Mouse (Mus musculus): ENCODE results near the gene Bub1b. TPM values are rescaled to one million over a fixed set of nuclear protein-coding genes. Genes with fewer than 3 reads are reported as not detected.
"Not testable (repeated sequence)": the region's sequence is repeated elsewhere in the genome, so short reads cannot be mapped to it uniquely, and the experiment has no call there.

The Bub1b gene
- 146 and 148 TPM in 2 replicates for polyA plus RNA-seq (2014; fragmentation: Nextera tagmentation; extraction: Ambion mirVana)

- Histone ChIP-seq H3K9ac (ENCODE audit: low read length) (peak within 1 kb of the TSS; percentile 68), H3K9me3 (ENCODE audit: control insufficient read depth, low read length) (no peaks in the 10 kb centered on the region), H3K4me1 (replicated peaks; ENCODE audit: control insufficient read depth, insufficient read depth, low read length) (peaks cover 2% of the 10 kb centered on the region; the same call in 1 of the 2 replicates), H3K36me3 (ENCODE audit: control insufficient read depth, insufficient read depth, low read length) (no peaks in the 10 kb centered on the region), H3K4me3 (ENCODE audit: low read depth, low read length) (peak within 1 kb of the TSS; percentile 57), H3K4me2 (ENCODE audit: low read depth, low read length, severe bottlenecking) (peak within 1 kb of the TSS; percentile 66), H3K27ac (ENCODE audit: low read depth, low read length) (no peak within 1 kb of the TSS), H3K27me3 (ENCODE audit: control insufficient read depth, insufficient read depth, low read length) (no peaks in the 10 kb centered on the region)
- WGBS = 6% methylated on average over 41 of the region's 41 CpGs
- peak; percentile 94 for DNase-seq (ENCODE audit: low spot score)
- ATAC-seq (replicated peaks; ENCODE audit: low FRiP score) = peak; percentile 98
Measured at GRCm38 (mm10) chr2:118597673-118598568, at the start of gene Bub1b. Gene Bub1b, plus strand, starts transcription at chr2:118598211.

DNA sequence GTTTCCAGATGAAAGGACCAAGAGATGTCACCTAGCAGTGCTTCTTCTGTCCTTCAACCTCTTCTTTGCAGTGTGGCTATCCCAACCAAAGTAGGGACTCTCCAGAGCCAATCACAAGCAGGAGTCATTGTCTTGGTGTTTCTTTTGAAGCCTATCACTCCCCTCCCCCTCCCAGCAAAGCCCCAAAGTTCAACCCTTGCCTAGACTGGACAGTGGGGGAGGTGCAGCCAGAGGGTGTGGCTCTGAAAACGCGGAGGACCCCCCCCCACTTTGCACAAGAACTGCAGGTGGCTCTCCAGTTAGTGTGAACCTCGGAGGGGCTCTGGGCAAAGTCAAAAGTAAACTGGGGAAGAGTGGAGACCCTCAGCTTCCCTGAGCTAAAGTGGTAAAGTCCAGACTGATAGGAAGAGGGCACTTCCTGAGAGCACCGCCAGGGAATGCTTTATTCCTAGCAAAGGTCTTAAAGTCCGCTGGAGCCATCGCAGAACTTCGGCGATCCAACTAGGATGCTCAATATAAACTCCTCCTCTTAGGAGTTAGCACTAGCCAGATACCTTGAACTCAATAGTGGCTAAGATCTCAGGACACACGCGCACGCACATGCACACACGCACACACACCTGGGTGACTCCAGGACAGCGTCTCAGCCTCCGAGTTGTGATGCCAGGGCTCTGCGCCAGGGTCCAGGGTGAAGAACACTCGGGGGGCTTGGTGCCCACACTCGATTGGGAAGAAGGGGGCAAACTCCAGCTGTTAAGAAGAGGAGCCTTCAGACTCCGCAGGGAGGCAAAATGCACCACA lies 49.4 kb upstream of the Bub1b start:
- H3K9me3 ChIP-seq (ENCODE audit: control insufficient read depth, low read length) = no peaks in the 10 kb centered on the region
- peak; percentile 6 for ATAC-seq (replicated peaks; ENCODE audit: low FRiP score)
- peak overlapping the region; percentile 68 for H3K4me3 ChIP-seq (ENCODE audit: low read depth, low read length)
- no peaks in the 10 kb centered on the region for H3K36me3 ChIP-seq (ENCODE audit: control insufficient read depth, insufficient read depth, low read length)
- H3K9ac ChIP-seq (ENCODE audit: low read length) = peak overlapping the region; percentile 74
- H3K4me1 ChIP-seq (replicated peaks; ENCODE audit: control insufficient read depth, insufficient read depth, low read length) = peaks cover 7% of the 10 kb centered on the region
- H3K27me3 ChIP-seq (ENCODE audit: control insufficient read depth, insufficient read depth, low read length) = peaks cover 3% of the 10 kb centered on the region
- under 1% methylated on average over 18 of the region's 18 CpGs for WGBS
- no peak overlapping the region for H3K27ac ChIP-seq (ENCODE audit: low read depth, low read length)
- peak; percentile 61 for DNase-seq (ENCODE audit: low spot score)
- peak overlapping the region; percentile 92 for H3K4me2 ChIP-seq (ENCODE audit: low read depth, low read length, severe bottlenecking)

DNA sequence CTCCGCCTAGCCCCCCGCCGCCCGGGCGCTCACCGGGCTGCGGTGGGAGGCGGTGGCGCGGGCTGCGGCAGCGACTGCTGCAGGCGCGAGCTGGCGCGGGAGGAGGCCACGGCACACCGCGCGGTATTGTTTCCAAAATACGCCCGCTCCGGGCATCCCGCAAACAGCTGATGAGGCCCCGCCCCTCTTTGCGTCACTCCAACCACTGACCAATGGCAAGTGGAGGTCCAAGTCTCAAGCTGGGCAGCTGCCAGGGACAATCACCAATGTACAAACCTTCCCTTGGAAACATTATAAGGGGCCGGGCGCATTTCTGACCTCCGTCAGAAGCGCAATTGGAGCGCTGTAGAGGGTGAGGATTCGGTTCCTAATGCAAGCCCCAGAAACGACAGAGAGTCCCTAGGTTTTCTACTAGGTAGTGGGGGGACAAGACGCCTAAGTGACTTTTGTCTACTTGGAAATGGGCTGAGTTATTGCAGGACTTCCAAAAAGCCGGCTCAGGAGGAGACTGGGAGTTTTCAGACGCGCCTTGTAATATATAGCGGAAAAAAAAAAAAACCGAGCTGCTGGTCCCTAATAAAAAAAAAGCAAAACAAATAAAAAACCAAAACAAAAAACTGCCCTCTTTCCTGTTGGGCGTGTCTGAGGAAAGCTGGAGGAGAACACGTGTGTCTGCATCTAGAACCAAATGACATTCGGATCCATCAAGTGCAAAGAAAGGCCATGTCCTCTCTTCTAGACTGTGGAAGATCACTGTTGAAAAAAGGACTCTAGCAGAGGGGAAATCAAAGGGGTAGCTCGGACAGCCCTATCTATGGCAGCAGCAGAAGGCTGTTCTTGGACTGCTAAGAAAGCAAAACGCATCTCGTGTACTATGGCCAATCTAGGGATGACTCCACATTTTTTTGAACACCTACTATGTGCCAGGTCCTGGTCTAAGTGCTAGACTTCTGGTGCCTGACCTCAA lies 48.2 kb upstream of the Bub1b start, which contains the start of gene Bmf:
Bmf (minus strand) TSS at position 181 of the 967 bp plus-strand sequence.
- Histone ChIP-seq H3K27me3 (ENCODE audit: control insufficient read depth, insufficient read depth, low read length) (peaks cover 3% of the 10 kb centered on the region), H3K4me3 (ENCODE audit: low read depth, low read length) (peak within 1 kb of the TSS; percentile 68), H3K9ac (ENCODE audit: low read length) (peak within 1 kb of the TSS; percentile 74), H3K36me3 (ENCODE audit: control insufficient read depth, insufficient read depth, low read length) (no peaks in the 10 kb centered on the region), H3K9me3 (ENCODE audit: control insufficient read depth, low read length) (no peaks in the 10 kb centered on the region), H3K27ac (ENCODE audit: low read depth, low read length) (no peak within 1 kb of the TSS), H3K4me2 (ENCODE audit: low read depth, low read length, severe bottlenecking) (peak within 1 kb of the TSS; percentile 92), H3K4me1 (replicated peaks; ENCODE audit: control insufficient read depth, insufficient read depth, low read length) (peaks cover 7% of the 10 kb centered on the region)
- DNase-seq (ENCODE audit: low spot score) (peak; percentile 98), ATAC-seq (replicated peaks; ENCODE audit: low FRiP score) (peak; percentile 91)
- under 1% methylated on average over 45 of the region's 45 CpGs for WGBS

GRCm38 (mm10) chr2:118551606-118552005 lies 46.4 kb upstream of the Bub1b start:
- Histone ChIP-seq H3K4me1 (replicated peaks; ENCODE audit: control insufficient read depth, insufficient read depth, low read length) (peaks cover 7% of the 10 kb centered on the region), H3K4me2 (ENCODE audit: low read depth, low read length, severe bottlenecking) (no peak overlapping the region), H3K36me3 (ENCODE audit: control insufficient read depth, insufficient read depth, low read length) (no peaks in the 10 kb centered on the region), H3K27me3 (ENCODE audit: control insufficient read depth, insufficient read depth, low read length) (peaks cover 3% of the 10 kb centered on the region), H3K9me3 (ENCODE audit: control insufficient read depth, low read length) (no peaks in the 10 kb centered on the region), H3K27ac (ENCODE audit: low read depth, low read length) (no peak overlapping the region), H3K4me3 (ENCODE audit: low read depth, low read length) (no peak overlapping the region), H3K9ac (ENCODE audit: low read length) (no peak overlapping the region)
- DNase-seq (ENCODE audit: low spot score) (no peak), ATAC-seq (replicated peaks; ENCODE audit: low FRiP score) (no peak)
- WGBS = 55% methylated on average over 2 of the region's 2 CpGs

- not testable (repeated sequence) for H3K27ac ChIP-seq (ENCODE audit: low read depth, low read length); H3K36me3 ChIP-seq (ENCODE audit: control insufficient read depth, insufficient read depth, low read length); H3K27me3 ChIP-seq (ENCODE audit: control insufficient read depth, insufficient read depth, low read length); H3K9me3 ChIP-seq (ENCODE audit: control insufficient read depth, low read length); H3K4me1 ChIP-seq (replicated peaks; ENCODE audit: control insufficient read depth, insufficient read depth, low read length)
- WGBS = 54% methylated on average over 14 of the region's 17 CpGs
- Histone ChIP-seq H3K4me3 (ENCODE audit: low read depth, low read length) (peak overlapping the region; percentile 29), H3K9ac (ENCODE audit: low read length) (peak overlapping the region; percentile 37; the same call in 1 of the 2 replicates), H3K4me2 (ENCODE audit: low read depth, low read length, severe bottlenecking) (peak overlapping the region; percentile 50)
- DNase-seq (ENCODE audit: low spot score) (peak; percentile 44), ATAC-seq (replicated peaks; ENCODE audit: low FRiP score) (peak; percentile 37; the same call in 1 of the 2 replicates)
Measured at GRCm38 (mm10) chr2:118554356-118554990, 43.5 kb upstream of the Bub1b start.

- 89% methylated on average over 3 of the region's 3 CpGs for WGBS
- H3K27ac ChIP-seq (ENCODE audit: low read depth, low read length) = no peak overlapping the region
- no peaks in the 10 kb centered on the region for H3K36me3 ChIP-seq (ENCODE audit: control insufficient read depth, insufficient read depth, low read length)
- no peak overlapping the region for H3K9ac ChIP-seq (ENCODE audit: low read length)
- H3K4me2 ChIP-seq (ENCODE audit: low read depth, low read length, severe bottlenecking) = no peak overlapping the region
- H3K9me3 ChIP-seq (ENCODE audit: control insufficient read depth, low read length) = no peaks in the 10 kb centered on the region
- ATAC-seq (replicated peaks; ENCODE audit: low FRiP score) (no peak), DNase-seq (ENCODE audit: low spot score) (no peak)
- H3K4me1 ChIP-seq (replicated peaks; ENCODE audit: control insufficient read depth, insufficient read depth, low read length) = no peaks in the 10 kb centered on the region
- no peaks in the 10 kb centered on the region for H3K27me3 ChIP-seq (ENCODE audit: control insufficient read depth, insufficient read depth, low read length)
- H3K4me3 ChIP-seq (ENCODE audit: low read depth, low read length) = no peak overlapping the region
Measured at GRCm38 (mm10) chr2:118558426-118558825, 39.6 kb upstream of the Bub1b start.

DNA sequence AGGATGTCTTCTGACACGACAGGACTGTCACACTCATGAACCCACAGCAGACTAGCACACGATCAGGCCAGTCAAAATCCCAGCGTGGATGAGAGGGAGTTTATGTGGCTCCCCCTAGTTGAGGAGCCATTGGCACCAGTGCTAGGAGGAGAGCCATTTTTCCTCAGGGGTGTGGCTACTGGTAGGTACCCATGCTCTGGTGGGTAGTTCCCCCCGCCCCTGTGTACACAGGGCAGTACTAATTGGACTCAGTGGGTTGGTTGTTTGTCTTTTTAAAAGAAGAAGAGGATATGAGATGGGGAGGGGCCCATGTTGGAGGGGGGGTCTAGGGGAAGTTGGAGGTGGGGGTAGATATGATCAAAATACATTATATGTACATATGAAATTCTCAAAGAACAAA lies 36.0 kb upstream of the Bub1b start:
- Histone ChIP-seq H3K36me3 (ENCODE audit: control insufficient read depth, insufficient read depth, low read length) (no peaks in the 10 kb centered on the region), H3K9me3 (ENCODE audit: control insufficient read depth, low read length) (no peaks in the 10 kb centered on the region), H3K4me1 (replicated peaks; ENCODE audit: control insufficient read depth, insufficient read depth, low read length) (no peaks in the 10 kb centered on the region), H3K4me3 (ENCODE audit: low read depth, low read length) (no peak overlapping the region), H3K9ac (ENCODE audit: low read length) (no peak overlapping the region), H3K4me2 (ENCODE audit: low read depth, low read length, severe bottlenecking) (no peak overlapping the region), H3K27ac (ENCODE audit: low read depth, low read length) (no peak overlapping the region), H3K27me3 (ENCODE audit: control insufficient read depth, insufficient read depth, low read length) (no peaks in the 10 kb centered on the region)
- ATAC-seq (replicated peaks; ENCODE audit: low FRiP score) (no peak), DNase-seq (ENCODE audit: low spot score) (no peak)
- 83% methylated on average over 4 of the region's 4 CpGs for WGBS

Measured in forebrain, embryonic 11.5 days (tissue).